Mouse (Mus musculus) cortical plate, adult 2 months (tissue): Measurements from ENCODE around the gene Dyrk3.

Experiments
- CTCF ChIP-seq: fragments of 200-500 bp; IDR thresholded peaks from 2 replicates; pipeline ENCODE4 v1.5.1; 2011; ENCODE audit warnings: mild to moderate bottlenecking, control low read depth, low read length; ENCODE audit not compliant: insufficient read depth; ENCODE audit errors: extremely low read depth
- POLR2A ChIP-seq: fragments of 200-500 bp; IDR thresholded peaks from 2 replicates; pipeline ENCODE4 v1.6.1; 2011; ENCODE audit warnings: mild to moderate bottlenecking, low read length, control low read depth; ENCODE audit not compliant: insufficient read depth; ENCODE audit errors: extremely low read depth

DNA sequence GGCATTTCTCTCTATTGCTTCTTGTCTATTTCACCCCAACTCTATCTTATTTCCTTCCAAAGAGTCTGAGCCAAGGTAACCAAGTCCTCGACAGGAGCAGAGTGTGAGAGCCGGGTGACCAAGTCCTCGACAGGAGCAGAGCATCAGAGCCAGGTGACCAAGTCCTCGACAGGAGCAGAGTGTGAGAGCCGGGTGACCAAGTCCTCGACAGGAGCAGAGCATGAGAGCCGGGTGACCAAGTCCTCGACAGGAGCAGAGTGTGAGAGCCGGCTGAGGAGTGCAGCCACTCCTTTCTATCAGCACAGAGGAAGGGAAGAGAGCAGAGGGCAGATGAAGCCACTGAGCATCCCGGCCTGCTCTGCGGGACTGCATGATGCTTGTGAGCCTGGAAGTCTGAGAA is 49.6 kb downstream of the Dyrk3 start:
- TF ChIP-seq POLR2A (no peak), CTCF (no peak)
